Mouse (Mus musculus): ENCODE measurements around the gene Myocos. TPM values are rescaled to one million over a fixed set of nuclear protein-coding genes. Genes with fewer than 3 reads are reported as not detected.

Gene Myocos
- total RNA-seq, 2 experiments from 2014 or later = not detected

- intact Hi-C loops (cut with DNase I) = no loop called here
Observed at GRCm38 (mm10) chr1:162623895-162624294, 34.1 kb downstream of the Myocos start.

GRCm38 (mm10) chr1:162620487-162620886 is 37.5 kb downstream of the Myocos start:
- intact Hi-C loops (cut with DNase I) = no loop called here
- DNase-seq (ENCODE audit: low spot score in 2 of 2) = no peak

More at GRCm38 (mm10) chr1:162623895-162624294, 34.1 kb downstream of the Myocos start:
- DNase-seq (ENCODE audit: low spot score in 2 of 2) = no peak

GRCm38 (mm10) chr1:162615511-162615910 is 42.5 kb downstream of the Myocos start:
- intact Hi-C loops (cut with DNase I) = no loop called here
- DNase-seq (ENCODE audit: low spot score in 2 of 2) = no peak

- intact Hi-C loops (cut with DNase I) = no loop called here
- DNase-seq (ENCODE audit: low spot score in 2 of 2) = no peak
Observed at GRCm38 (mm10) chr1:162611191-162611590, 46.8 kb downstream of the Myocos start.

GRCm38 (mm10) chr1:162609633-162610250 is 48.3 kb downstream of the Myocos start:
- intact Hi-C loops (cut with DNase I) = no loop called here
- no peak for DNase-seq (ENCODE audit: low spot score in 2 of 2)

GRCm38 (mm10) chr1:162608127-162608526 is 49.9 kb downstream of the Myocos start:
- DNase-seq (ENCODE audit: low spot score in 2 of 2) = no peak
- intact Hi-C loops (cut with DNase I) = no loop called here

GRCm38 (mm10) chr1:162601288-162601687 is 56.7 kb downstream of the Myocos start:
- intact Hi-C loops (cut with DNase I) = no loop called here
- no peak for DNase-seq (ENCODE audit: low spot score in 2 of 2)

- DNase-seq (ENCODE audit: low spot score in 2 of 2) = no peak
- intact Hi-C loops (cut with DNase I) = no loop called here
Observed at GRCm38 (mm10) chr1:162599617-162600016, 58.4 kb downstream of the Myocos start.

- intact Hi-C loops (cut with DNase I) = no loop called here
- no peak for DNase-seq (ENCODE audit: low spot score in 2 of 2)
Observed at GRCm38 (mm10) chr1:162597379-162598102, 60.5 kb downstream of the Myocos start.

Small RNAs within 50 kb of the gene (microRNA-seq; reads per million reads assigned to microRNA genes)
- not detected for gene Gm27616

Other genes starting within 250 kb of the Myocos start
- gene Dnm3, start 180.2 kb downstream of the Myocos start, total RNA-seq (2021) = 100 to 1,000 TPM in 1 of 2 experiments, 10 to 100 TPM in 1; 89.8 to 106 TPM
- gene Mettl13, start 109.7 kb downstream of the Myocos start, total RNA-seq (2021) = 10 to 100 TPM; 12.5 to 12.6 TPM
- 100 to 1,000 TPM in 1 of 2 experiments, 10 to 100 TPM in 1; 99.2 to 117 TPM for gene Vamp4, start 87.7 kb downstream of the Myocos start, total RNA-seq (2021)
- 1 to 10 TPM; 4.1 to 5.9 TPM for gene Myoc, start 19.1 kb downstream of the Myocos start, total RNA-seq (2021)
- gene Prrc2c, start 82.3 kb upstream of the Myocos start, total RNA-seq (2021) = 100 to 1,000 TPM; 174 to 236 TPM
- not detected for gene Fmo4, start 155.8 kb upstream of the Myocos start, total RNA-seq (2021)
- gene Fmo1, start 208.4 kb upstream of the Myocos start, total RNA-seq (2021) = 10 to 100 TPM; 10.8 to 13.9 TPM
- gene Fmo2, start 240.5 kb upstream of the Myocos start, total RNA-seq (2021) = 1 to 10 TPM; 3.2 to 4.0 TPM